Mouse (Mus musculus): ENCODE data around the gene Cyyr1.

GRCm38 (mm10) chr16:85566474-85566873, 13.3 kb upstream of the Cyyr1 start:
- TF ChIP-seq POLR2A (IDR thresholded peaks at IDR 0.05; ENCODE audit: insufficient read depth, low read length), result no peak
- TF ChIP-seq CTCF (IDR thresholded peaks at IDR 0.05; ENCODE audit: low read depth, low read length), result no peak
- TF ChIP-seq EP300 (IDR thresholded peaks at IDR 0.05; ENCODE audit: insufficient read depth, low read depth, low read length), result no peak

Data from ES-Bruce4 (cell line).